Mouse (Mus musculus) gonadal fat pad, adult 2 months (tissue): ENCODE results near the gene Zbtb18. TPM values are rescaled to one million over a fixed set of nuclear protein-coding genes. Genes with fewer than 3 reads are reported as not detected.

ENCODE experiments used
- DNase-seq: peaks from one replicate; pipeline ENCODE4 v3.0.0-alpha.2; 2012; ENCODE audit warnings: low read depth
- polyA plus RNA-seq: library from polyadenylated mRNA; depleted of rRNA; stranded (reverse); fragments of >200 nt; gene quantifications from 2 replicates; pipeline ENCODE4 v1.2.3, GENCODE M21; 2012; rRNA removed

The Zbtb18 gene
- polyA plus RNA-seq: 9.6 and 25.0 TPM in 2 replicates

DNA sequence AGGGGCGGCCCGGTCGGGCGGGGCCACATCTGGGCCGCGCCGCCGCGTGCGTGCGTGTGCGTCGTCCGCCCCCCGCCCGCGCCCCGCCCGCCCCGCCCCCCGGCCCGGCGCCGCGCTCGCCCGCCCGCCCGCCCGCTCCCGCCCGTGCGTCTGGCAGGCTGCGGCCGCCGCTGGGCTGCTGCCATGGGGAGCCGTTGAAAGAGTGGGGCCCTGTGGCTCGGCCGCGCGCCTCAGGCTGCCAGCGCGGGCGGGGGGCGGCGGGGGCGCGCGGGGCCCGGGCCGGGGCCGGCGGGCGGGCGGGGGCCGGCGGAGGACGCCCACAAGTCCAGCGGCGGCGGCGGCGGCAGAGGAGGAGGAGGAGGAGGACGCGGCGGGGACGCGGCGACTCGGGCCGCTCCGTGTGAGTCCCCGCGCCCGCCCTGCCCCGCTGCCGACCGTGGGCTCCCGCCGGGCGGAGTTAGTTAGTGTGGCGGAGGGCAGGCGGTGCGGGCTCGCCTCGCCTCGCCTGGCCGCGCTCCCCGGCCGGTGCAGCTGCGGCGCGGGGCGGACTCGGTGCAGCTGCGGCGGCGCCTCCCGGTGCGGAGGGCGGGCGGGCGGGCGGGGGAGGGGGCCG lies at the start of gene Zbtb18:
Gene Zbtb18, plus strand, starts transcription at position 156 of the 613 bp plus-strand sequence.
- no peak for DNase-seq

DNA sequence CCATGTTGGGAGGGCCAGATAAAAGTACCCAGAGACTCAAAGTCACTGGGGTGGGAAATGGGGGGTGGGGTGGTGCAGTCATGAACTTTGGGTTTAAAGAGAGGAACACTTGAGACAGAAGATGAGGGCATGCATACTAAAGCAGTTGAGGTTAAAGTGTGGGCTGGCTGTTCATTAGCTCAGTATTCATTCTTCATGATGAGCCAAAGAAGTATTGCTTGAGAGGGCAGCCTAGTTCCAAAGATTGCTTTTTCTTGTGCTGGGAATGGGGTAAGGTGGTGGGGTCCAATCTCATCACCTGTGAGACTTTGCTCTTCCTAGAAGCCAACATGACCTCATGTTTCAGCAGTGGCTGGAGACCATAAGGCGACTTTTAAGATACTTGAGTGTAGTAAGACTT lies 44.7 kb upstream of the Zbtb18 start:
- no peak for DNase-seq

DNA sequence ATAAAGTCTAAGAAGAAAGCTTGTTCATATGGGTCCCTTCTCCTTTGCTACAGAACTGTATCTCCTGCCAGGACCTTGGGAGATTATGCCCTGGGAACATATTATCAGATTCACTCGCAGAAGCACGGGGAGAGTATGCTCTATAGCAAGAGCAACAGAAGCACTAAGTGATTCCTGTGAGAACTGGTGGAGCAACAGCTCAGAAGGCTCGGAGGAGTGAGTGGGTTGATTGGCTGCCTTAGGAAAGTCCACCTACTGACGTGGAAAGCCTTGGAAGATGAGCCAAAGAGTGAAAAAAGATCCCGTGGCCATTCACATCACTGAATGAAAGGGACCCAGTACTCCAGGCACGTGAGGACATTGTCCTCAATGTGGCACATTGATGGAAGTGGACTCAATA lies 37.0 kb upstream of the Zbtb18 start:
- DNase-seq: no peak

DNA sequence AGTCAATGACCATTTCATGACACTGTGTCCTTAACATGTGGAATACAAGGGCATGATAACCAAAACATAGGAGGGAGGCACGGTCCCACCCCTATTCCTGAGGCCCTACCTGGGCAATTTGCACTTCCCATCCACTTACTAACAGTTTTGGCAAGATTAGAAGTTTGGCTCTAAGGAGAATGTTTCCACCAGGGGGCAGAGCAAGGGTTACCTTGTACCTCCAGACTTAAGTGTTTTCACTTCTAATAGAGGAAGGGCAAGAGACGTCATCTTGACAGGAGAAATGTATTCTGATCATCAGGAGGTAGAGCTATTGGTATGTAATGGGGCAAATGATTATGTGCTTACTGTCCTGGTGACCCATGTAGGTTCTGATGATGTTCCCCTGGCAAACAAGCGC lies 33.5 kb upstream of the Zbtb18 start:
- DNase-seq: no peak

DNA sequence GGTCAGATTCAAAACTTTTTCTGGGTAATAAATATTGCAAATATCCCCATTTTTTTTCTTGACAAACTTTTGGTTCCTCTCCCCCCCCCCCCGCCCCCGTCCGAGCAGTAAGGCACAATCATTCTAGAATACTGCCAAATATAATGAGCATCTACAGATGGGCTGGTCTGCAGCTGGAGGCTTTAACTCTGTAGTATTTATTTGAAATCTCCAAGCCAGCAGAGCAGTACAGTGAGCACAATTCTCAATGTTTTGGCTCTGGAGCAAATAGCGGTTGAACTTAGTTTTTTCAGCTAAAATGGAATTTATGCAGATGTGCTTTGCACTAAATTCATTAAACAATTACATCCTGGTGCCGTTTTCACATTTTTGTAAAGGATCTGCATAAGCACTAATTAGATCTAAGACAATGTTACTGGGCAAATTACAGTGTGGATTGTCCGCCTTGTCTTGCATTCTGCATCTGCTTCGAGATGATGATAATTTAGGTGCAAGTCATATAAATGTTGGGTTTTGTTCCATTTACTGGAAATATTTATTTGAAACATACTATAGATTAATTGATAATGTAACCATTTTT lies 31.3 kb upstream of the Zbtb18 start:
- DNase-seq: no peak

DNA sequence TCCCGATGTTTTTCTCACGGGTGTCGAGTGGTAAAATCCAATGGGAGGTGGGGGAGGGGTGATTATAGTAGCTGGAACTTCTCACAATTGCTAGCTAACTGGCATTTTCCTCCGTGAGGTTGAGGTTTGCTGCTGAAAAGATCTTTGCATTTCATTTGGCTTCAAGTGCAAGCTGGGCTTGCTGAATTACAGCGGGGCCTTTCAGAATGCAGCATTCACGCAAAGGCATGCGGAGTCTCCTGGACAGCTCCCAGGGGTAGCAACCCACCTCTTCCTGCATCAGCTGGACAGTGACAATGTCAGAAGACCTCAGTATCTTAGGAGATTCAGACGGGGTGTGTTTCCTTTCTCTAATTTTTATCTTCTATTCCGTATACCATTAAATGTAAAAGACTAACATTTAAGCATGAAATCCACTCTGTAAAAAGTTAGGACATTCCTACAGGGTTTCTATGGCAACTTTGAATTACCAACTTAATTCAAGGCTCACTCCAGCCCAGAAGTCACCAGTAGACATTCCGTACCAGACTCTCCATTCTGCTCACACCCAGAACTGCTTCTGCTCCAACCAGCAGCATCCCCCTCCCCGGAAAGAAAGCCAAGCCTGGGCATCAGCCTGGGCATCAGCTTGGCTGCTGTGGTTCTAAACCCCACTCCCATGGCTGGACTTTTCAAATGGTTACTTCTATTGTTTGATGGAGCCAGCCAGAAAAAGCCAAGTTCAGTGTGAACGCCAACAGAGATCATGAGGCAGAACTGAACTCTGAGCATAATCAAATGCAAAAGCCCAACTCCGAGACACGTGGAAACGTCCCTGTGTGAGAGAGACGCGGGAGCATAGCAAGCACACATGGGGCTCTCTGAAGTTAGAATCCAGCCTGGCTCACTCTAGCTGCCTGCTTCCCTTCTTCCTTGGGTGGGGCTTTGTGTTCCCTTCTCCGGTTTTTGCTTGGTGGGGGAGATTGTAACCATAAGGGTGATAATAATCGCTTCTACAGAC lies 30.5 kb upstream of the Zbtb18 start:
- DNase-seq: no peak

DNA sequence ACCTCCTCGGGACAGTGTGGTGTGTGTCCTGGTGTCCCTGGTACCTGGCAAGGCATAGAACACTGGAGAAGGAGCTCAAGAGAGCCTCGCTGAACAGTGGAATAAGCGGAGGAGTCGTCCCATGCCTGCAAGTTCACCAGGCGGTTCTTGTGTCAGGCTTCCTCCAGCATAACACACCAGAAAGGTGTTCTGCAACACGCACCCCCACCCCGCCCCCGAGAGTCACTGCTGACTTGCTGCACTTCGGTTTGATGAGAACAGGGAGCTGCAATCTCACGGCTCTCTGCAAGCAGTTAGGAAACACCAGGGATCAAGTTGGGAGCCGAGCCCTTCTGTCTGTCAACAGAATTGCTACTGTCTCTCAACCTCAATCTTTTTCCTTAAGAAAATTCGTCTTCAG lies 22.8 kb upstream of the Zbtb18 start:
- DNase-seq: no peak

DNA sequence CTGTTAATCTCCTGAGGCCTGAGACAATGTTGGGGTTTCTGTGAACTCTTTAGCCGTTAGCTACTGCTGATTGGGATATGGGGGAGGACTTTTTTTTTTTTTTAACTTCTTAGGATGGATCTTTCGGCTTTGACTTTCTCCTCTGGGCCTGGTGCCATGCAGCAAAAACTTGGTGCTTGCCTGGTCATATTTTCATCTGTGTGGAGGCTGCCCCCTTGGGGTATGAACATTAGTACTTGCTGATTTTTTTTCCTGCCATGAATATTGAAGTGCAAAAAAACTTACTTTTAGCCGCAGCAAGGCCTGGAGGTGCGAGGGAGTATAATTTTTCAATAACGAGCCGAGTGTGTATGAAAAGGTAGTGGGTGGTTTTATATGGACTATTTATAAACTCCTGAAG lies 22.0 kb upstream of the Zbtb18 start:
- DNase-seq: no peak

DNA sequence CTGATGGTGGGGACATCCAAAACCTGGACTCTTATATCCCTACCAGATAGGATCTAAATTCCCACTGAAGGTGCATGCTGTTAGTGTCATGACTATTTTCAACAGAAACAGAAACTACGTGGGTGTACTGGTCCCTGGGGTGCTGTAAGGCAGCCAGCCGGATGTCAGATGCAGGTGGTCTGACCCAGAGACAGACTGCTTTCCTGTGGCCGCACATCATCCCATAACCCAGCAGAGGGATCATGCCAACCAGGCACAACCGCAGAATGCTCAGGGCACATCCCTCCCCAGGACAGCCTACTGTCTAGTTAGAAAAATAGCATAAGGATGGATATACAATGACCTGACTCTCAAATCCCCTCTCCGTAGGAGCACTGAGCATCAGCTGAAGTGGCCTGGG lies 14.3 kb upstream of the Zbtb18 start:
- DNase-seq: no peak

DNA sequence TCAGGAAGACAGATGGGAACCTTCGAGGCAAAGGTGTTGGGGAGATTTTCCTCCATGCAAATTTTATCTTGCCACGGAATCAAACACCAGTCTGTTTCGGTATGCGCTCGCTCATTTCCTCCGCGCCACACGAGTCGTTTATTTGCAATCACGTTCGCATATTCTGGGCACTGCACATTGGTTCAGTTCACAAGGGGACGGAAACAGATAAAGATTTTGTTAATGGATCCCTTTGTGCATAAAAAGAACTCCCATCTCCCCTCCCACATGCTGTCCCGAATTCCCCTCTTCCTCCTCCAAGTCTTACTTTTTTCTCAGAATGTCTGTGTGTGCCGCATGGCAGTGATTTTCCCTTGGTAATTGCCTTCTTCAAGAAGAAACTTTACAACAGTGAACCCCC lies 13.8 kb upstream of the Zbtb18 start:
- no peak for DNase-seq

DNA sequence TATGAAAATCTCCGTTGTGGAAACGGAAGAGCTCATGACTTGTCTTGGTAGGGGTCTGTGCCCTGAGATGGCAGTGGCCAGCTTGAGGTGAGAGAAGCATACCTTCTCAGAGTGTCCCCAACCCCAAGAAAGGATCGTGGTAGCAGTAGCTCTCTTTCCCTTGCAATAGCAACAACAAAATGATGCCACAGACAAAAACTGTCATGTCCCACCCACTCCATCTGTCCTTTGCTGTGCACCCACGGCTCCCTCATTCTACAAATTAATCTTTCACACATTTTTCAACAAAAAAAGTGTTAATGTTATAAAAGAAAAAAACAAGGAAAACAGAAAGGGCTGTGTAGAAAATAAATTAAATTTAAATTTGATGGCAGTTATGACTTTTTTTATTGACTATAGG lies 13.1 kb upstream of the Zbtb18 start:
- no peak for DNase-seq

DNA sequence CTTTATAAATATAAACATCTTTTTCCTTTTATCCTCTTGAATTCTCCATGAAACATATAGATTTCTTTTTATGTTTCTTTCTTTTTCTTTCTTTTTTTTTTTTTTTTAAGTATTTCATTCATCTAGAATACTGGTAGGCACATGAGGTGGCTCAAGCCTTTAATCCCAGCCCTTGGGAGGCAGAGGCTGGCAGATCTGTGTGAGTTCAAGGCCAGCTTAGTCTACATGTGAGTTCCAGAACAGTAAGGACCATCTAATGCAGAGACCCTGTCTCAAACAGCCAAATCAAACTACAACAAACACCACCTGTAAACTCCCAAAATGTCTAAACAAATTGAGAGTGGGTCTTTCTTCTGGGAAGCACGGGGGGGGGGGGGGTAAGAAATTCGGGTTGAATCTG lies 1.7 kb upstream of the Zbtb18 start:
- DNase-seq: no peak

DNA sequence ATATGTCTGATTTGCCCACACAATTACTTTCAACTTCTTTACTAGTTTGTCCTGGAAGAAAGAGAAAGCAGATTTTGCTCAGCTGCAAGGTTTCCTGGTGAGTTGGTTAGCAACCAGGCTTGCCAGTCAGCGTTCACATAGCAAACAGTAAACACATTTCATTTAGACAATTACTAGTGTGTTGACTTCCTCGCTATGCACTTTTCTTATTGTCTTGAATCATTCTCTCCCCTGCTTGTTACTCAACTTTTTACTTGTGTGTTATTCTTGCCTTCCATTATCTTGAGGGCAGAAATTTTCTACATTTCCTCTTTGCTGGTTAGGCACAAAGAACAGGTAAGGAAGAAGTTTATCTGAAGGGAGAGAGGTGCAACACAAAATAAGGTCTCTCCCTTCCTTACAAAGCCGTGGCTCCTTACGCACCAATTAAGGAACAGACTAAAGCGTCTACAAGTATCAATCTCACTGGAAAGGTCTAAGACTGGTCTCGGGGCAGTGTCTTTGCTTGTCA lies 1.1 kb upstream of the Zbtb18 start:
- no peak for DNase-seq

DNA sequence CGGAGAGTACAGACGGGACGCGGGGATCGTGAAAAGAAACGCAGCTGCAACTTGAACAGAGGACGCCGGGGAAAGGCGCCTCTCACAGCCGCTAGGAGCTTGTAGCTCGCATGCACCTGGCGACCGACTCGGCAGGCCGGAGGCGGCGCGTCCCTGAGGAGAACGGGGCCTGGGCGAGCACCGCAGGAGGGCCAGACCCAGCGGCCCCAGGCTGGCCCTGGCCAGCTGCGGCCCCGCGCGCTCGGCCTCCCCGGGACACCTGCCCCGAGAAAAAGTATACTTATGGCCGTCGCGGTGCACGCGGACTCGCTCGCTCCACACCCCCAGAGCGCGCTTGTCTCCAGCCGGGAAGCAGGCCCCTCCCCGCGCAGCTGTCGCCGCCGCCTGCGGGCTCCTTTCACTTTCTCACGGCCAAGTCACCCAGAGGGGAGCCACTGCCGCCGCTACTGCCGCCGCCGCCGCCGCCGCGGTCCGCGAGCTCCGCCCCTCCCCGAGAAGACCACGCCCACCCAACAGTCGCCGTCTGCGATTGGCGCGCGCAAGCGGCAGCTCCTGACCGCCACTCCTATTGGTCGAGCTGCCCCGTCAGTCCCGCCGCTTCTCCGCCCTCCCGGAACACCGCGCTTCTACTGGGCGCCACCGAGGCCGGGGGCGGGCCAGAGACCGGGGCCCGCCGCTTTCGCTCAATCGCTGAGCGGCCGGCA lies 507 bp upstream of the Zbtb18 start:
- DNase-seq: no peak

DNA sequence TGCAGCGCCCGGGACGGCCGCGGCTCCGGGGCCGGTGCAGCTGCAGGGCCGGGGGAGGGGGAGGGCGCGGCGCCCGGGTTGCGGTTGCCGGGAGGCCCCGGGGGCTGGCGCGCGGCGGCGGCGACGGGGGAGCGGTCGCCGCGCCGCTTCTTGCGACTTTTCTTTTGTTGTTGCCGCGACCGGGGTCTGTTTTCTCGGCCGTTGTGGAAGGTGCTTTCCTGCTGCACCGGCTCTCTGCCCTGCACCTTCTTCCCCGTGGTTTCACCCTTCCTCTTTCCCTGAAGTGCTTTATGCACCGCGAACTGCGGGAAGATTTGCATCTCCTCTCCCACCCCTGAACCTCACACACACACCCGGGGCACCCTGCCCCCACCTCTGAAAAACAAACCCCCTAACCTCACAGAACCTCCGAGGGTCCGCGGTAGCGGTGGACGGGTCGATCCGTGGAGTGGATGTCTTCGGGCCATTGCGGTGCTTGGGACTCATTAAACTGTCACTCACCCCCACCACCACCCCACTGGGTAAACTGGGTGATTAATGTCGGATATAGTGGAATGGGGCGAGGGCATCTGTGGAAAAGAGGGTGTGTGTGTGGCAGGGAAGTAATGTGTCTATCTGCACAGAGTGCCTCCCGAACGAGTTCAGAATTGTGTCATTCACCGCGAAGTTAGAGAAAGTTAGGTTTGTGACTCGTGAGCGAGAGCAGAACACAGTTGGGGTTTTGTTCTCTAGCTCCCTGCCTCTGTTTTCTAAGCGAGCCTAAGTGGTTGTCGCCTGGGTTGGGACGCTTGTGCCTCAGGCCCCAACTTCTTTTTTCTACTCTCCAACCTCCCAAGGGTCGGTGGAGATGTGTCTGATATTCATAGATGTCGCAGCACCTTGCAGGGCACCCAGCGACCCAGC lies 921 bp downstream of the Zbtb18 start:
- no peak for DNase-seq

DNA sequence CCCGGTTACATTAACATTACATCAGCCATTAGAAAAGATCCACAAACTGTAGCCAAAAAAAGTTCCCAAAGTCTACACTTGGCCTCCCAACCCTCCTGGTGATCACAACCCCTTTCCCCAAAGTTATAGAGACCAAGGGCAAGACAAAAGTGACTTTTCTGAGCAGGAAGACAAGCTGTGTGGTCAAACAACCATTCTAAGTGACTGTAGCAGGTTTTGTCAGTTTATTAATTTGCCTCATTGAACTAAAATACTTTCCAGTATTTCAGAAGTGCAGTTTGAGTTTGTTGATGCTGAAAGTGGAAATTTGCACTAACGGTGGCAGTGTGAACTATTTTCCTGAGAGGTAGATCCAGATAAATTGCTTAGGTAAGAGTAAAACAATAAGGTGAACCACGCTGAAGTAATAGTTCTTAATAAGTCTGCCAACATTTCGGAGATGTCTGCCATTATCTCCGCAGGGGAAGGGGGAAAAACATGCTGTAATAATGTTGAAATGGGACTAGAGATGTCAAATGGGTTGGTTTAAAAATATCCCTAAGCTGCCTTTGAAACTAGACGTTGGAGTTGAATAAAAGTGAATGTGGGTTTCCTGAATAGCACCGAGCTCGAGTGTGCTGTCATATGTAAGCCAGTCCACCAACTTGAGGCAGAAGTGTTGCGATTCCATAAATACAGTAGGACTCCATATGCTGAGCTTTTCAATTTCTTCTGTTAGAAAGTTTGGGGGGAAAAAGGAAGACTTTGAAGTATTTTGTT lies 1.8 kb downstream of the Zbtb18 start:
- no peak for DNase-seq

DNA sequence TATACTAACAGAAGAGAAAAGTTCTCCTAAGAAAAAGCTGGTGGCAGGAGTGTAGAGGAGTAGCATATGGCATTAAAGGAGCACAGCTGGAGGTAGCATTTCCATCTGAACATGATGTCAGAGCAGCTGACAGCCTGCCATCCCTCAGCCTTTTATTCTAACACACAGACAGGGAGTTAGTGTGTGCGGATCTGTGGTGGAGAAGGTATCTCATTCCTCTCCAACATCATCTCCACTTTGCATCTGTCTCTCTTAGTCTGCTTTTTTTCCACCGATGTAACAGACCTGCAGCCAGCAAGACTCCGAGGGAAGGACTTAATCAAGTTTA lies 2.3 kb downstream of the Zbtb18 start:
- no peak for DNase-seq

DNA sequence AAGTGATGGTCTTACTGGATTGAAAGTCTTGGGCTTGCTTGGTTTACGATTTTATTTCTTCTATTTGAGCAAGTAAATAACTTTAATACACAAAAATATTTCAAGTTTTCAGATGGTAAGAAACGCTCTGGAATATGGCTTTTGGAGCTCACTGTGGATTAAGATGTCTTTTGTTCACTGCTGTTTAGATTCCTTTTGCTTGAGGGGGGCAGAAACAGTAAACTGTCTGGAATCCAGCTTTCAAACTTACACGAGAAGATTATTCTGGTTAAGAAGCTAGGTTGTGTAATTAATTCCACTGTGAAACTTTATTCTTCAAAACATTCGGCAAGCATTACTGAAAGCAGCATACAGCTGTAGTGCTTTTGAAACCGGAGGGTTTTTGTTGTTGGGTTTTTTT lies 2.8 kb downstream of the Zbtb18 start:
- no peak for DNase-seq

DNA sequence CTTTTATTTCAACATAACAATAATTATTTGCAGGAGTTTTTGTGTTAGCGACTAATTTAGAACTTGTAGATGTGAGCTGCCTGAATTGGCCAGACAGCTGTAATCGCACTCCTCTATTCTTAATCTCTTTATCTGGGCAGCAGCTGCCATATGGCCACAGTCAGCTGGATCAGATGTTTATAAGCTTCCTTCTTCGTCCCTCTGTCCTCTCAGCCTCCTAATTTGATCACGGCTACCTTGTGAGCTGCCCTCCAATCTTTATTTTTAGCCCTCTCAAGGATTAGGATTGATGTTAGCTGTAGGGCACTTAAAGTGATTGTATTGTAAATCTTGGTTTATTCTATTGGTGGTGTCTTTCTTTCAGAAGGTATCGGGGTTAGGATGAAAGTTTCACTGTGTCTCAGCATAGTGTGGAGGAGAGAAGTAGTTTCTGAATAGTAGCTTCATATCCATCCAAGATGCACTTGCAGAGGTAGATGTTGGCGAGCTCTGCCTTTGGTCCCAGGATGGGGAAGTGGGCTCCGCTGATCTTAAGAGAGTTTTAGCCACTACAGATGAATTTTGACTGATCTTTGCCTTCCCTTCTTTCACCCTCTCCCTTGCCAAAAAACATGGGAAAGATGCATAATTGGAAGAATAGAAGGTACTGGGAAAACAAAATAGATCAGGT lies 3.4 kb downstream of the Zbtb18 start:
- DNase-seq: no peak

DNA sequence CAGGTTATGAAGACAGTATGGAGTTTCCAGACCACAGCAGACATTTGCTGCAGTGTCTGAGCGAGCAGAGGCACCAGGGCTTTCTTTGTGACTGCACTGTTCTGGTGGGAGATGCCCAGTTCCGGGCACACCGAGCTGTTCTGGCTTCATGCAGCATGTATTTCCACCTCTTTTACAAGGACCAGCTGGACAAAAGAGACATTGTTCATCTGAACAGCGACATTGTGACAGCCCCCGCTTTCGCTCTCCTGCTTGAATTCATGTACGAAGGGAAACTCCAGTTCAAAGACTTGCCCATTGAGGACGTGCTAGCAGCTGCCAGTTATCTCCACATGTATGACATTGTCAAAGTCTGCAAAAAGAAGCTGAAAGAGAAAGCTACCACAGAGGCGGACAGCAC lies 4.9 kb downstream of the Zbtb18 start:
- no peak for DNase-seq
